Mouse (Mus musculus) retina, postnatal 7 days (tissue): ENCODE measurements around the gene Stmn1.
A peak's percentile ranks its signal among the peaks of the same experiment; 100 is the strongest.
"Not testable (repeated sequence)": the region's sequence is repeated elsewhere in the genome, so short reads cannot be mapped to it uniquely, and the experiment has no call there.

Experiments
- DNase-seq: peaks from one replicate; pipeline ENCODE4 v3.0.0-alpha.2; 2012; ENCODE audit warnings: low read depth, low spot score

Gene Stmn1

DNA sequence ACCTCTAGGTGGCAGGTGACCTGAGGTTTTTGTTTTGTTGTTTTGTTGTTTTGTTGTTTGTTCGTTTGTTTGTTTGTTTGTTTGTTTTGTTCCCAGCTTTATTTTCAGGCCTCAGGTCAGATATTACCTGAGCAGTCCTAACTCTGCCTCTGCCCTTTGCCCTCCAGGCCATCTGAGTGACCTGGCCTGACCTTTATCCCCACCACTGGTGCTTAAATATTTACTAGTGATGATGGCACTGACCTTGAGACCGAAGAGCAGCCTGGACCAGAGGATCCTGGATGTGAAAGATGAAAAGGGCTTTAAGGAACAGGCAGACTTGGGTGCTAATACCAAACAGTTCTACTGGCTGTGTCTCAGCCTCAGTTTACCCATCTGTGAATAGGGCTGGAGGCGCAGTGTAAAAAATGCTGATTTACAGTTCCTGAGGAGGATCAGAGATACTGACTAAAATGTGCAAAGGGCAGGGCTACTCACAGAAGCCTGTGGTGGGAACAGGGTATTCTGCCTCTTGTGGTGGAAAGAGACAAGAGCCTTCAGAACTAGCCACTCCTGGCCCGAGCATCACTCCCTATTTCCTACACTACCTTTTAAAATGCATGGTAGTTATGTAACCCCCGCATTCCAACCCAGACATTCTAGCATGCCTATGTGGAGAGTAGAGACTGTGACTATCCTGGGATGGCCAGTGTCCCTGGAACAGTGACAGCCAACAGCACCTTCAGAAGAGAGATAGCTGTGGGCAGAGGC, 17.2 kb downstream of the Stmn1 start:
- no peak for DNase-seq

DNA sequence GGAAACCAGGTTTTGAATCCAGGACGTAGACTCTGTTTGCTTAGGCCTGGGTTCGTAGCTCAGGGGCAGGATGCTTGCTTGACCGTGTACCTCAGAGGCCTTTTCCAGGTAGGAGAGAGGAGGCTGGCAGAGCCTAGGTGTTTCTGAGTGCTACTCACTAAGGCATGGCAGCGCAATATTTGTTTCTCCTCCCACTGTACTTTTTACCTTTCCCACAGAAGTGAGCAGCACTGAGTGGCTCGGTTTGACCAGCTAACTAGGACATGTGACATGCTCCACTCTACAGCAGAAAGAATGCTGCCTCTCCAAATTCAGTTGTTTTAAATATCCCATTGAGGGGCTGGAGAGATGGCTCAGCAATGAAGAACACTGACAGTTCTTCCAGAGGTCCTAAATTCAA, 20.1 kb downstream of the Stmn1 start:
- no peak for DNase-seq

DNA sequence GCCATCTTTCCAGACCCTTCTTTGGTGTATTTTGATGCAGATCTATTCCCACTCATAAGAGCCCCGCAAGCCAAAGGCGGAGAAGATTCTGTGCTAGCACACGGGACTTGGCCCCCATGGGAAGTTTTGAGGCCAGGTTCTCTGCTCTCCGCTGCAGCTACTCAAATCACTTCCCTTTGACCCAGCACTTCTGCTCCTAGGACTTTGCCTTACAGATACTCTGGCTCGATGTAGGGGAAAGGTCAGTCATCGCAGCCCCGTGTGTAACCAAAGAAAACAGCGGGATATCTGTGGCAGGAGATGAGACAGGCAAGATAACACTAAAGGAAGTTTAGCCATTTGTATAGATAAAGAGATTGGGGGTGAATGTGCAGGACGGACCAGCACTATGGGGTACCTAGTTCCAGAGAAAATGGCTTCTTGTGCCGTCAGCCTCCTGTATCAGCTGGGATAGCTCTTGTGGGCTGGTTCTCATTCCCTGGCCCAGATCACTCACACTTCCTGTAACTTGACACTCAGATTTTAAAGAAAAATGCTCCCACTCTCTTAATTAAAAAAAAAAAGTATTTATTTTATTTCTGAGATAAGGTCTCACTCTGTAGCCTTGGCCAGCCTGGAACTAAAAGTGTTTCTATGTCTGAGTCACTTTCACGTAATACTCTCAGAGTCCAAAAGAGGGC, 22.0 kb downstream of the Stmn1 start:
- no peak for DNase-seq

DNA sequence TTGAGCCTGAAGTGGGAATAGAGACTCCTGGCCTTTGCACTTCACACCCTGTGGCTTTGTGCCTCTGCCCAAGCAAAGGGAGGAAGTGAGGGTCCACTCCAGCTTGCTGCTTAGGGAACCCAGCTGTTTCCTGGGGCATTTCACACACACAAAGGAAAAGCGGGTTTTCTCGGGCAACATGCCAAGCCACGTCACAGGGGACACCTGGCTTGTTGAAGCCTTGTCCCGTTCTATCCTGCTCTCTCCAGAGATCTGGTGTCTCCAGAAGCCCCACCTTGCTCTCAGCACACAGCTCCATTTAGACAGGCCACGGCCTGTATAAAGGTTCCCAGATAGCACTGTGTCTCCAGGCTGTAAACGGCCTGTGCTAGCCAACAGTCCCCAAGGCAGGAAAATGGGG, 23.6 kb downstream of the Stmn1 start:
- DNase-seq, result no peak

- DNase-seq, result not testable (repeated sequence)
Observed at GRCm38 (mm10) chr4:134494161-134494560, 26.0 kb downstream of the Stmn1 start.

DNA sequence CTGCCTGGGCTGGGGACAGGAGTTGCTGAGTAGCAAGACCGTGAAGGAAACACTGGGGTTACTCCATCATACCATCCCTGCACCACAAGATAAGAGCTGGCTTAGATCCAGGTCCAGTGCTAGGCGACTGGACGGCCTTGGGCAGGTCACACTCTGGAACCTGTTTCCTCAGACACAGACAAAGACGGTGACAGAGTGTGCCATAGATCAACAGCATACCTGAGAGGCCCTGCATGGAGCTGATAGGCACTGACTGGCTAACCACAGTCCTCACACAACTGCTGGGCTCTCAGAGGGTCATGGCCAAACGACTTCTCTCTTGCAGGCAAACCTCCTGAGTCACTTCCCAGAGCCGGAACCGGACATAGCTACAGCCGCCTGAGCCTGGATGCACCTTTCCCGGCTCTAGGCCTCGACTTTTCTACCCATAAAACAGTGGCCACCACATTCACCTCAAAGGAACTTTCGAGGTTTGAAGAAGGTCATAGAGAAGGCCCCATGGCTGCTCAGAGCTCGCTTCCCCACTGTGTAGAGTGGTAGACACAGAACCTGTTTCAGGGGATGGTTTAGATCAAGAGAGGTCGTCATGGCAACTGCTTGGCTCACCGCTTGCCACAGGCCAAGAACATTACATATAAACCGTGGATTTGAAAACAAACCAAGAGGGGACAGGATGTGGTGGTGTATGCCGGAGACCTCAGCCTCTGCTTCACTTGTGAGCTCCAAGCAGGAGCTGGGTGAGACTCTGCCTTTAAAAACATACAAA, 26.8 kb downstream of the Stmn1 start:
- DNase-seq, result no peak

DNA sequence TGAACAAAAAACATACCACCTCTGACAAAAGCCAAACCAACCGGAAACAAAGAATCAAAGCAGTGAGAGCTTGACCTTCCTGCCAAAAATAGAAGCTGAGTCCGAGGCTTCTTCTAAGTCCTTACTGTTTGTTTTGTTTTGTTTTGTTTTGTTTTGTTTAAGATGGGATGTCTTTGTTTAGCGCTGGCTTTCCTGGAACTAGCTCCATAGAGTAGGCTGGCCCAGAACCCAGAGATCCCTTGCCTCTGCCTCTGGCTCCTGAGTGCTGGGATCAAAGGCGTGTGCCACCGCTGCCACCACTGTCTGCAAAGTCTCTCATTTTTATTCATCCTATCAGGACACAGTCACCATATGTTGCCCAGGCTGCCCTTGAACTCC, 27.4 kb downstream of the Stmn1 start:
- DNase-seq, result no peak

DNA sequence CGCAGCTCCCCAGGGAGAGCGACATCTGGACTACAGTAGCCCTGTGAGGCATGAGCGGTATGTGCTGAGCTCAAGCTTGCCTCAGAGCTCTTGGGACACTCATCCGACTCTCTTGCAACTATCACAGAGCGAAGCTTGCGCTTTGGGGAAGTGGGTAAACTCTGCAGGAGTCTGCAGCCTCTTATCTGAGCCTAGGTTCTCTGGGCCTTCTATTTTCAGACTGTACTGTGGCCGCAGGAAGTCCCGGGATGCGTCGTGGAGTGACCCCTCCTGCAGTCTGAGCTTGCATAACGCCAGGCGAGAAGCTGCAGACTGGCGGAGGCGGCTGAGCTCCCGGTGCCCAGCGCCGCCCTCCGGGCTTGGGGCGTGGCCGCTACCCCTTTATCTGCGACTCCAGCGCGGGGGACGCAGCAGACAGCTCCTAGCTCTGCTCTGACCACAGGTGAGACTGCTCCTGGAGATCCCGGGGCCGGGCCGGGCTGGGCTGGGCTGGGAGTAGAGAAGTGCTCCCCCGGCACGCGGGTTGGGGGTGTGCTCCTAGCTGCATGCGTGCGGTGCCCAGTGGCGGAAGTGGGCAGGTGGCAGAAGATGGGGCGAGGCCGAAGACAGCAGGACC, 28.6 kb downstream of the Stmn1 start, which contains the start of gene Paqr7:
Paqr7 (plus strand) TSS at position 103 of the 616 bp plus-strand sequence.
- no peak for DNase-seq

GRCm38 (mm10) chr4:134497223-134497622, 29.1 kb downstream of the Stmn1 start:
- no peak for DNase-seq

DNA sequence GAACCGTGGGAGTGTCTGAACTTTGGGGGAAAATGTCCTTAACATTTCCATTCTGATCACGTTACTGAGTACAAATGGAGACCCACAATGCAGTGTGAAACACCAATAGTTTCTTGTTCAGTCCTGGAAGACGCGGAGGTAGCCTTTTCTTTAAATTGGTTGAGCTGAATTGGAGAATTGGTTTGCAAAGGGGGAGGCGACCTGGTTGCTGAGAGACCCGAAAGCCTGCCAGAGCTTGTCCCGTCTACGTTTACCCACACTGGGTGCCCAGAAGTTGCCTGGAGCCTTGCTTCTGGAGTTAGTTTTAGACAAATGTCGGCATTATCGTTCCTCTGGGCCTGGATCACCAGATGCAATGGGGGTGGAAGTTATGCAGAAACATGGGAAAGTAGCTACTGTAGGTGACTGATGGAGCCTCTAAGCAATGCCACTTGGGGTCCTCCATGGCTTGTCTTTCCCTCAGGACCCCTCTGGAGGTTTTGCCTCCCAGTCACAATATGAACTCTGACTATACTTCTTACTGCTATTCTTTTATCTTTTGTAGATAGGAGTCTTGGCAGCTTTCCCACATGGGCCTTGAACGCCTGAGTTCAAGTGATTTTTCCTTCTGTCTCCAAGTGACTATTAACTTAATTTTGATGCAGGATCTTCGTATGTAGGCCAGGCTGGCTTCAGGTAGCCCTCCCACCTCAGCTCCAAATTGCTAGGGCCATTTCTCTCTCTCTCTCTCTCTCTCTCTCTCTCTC, 30.0 kb downstream of the Stmn1 start:
- DNase-seq, result no peak

DNA sequence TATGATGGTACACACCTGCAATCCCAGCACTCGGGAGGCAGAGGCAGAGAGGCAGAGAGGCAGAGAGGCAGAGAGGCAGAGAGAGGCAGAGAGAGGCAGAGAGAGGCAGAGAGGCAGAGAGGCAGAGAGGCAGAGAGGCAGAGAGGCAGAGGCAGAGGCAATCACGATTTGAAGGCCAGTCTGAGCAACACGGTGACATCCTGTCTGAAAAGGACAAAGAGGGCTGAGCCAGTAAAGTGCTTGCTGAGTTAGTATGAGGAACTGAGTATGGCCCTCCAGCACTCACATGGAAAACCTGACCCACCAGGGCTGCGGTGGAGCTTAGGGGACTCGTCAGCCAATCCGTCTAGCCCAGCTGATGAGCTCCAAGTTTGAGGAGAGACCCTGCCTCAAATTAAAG, 30.9 kb downstream of the Stmn1 start:
- not testable (repeated sequence) for DNase-seq

- DNase-seq, result no peak
Observed at GRCm38 (mm10) chr4:134501095-134501494, 33.0 kb downstream of the Stmn1 start.

DNA sequence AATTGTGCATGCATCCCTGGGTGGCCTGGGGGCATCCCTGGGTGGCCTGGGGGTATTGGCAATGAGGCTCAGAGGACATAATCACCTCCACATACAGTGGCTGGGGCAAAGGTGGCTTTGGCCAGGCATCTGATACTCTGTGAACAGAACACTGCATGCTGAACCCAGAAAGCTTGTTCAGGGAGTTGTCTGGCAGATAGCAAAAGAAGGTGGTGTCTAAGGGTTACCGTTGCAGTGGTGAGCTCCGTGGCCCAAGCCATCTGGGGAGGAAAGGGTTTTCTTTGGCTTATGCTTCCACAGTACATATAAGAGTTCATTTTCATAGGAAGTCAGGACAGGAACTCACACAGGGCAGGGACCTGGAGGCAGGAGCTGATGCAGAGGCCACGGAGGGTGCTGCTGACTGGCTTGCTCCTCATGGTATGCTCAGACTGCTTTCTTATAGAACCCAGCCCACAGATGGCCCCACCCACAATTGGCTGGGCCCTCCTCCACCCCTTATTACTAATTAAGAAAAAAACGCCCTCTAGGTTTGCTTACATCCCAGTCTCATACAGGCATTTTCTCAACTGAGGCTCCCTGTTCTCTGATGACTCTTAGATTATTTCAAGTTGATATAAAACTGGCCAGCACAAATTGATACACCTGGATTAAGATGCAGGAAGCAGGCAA, 35.7 kb downstream of the Stmn1 start:
- DNase-seq, result no peak

DNA sequence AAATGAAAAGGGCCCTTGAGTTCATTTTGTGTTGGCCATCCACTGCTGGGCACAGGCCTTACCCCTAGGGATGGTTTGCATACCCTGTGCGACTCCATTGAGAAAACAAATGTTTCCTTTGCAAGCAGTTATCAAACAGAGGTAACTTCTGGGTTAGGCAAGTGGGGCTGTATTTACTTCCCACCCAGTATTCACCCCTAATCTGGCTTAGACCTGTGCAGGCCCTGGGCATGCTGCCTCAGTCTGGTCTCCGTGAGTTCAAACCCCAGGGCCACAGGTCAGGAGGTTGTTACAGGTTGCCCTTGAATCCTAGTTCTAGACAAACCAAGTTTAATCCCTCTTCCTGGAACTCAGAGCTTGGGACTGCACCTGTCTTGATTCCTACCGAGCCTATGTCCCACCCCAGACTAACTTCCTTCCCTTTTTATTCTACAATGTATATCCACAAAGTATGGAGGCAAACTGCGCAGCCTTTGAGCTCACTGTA, 37.2 kb downstream of the Stmn1 start:
- no peak for DNase-seq

GRCm38 (mm10) chr4:134505966-134506594, 38.0 kb downstream of the Stmn1 start:
- no peak for DNase-seq

GRCm38 (mm10) chr4:134506713-134507112, 38.6 kb downstream of the Stmn1 start:
- no peak for DNase-seq

GRCm38 (mm10) chr4:134510396-134510795, 42.3 kb downstream of the Stmn1 start:
- DNase-seq, result no peak

- DNase-seq, result peak; percentile 85
Observed at GRCm38 (mm10) chr4:134510845-134511411, 42.8 kb downstream of the Stmn1 start, which contains the start of gene Aunip. Aunip (plus strand) TSS chr4:134510999.

DNA sequence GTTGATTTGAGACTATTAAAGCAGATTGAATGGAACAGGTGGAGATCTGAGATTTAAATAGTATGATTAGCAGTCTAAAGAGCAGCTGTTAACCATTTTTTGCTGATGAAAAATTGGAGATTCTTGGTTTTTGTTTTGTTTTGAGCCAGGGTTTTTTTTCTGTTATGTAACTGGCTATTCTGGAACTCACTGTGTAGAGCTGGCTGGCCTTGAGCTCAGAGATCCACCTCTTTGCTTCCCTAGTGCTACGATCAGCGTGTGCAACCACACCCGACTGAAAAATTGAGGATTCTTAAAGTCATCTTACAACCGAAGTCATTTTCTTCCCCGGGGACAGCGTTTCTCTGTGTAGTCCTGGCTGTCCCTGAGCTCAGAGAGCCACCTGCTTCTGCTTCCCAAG, 43.6 kb downstream of the Stmn1 start:
- no peak for DNase-seq

GRCm38 (mm10) chr4:134512798-134513197, 44.7 kb downstream of the Stmn1 start:
- DNase-seq, result no peak
